Mouse (Mus musculus): ENCODE results near the gene Cyfip1.

- TF ChIP-seq CTCF (IDR thresholded peaks at IDR 0.05; ENCODE audit: borderline replicate concordance, extremely low read depth, insufficient read depth, insufficient read length) (no peak), POLR2A (IDR thresholded peaks at IDR 0.05; ENCODE audit: borderline replicate concordance, extremely low read depth, insufficient read depth, insufficient read length, poor library complexity, severe bottlenecking) (no peak)
These were observed 49.2 kb downstream of the Cyfip1 start for GRCm38 (mm10) chr7:55890731-55891130.
